Mouse (Mus musculus): ENCODE results near the gene Tmem198. TPM values are rescaled to one million over a fixed set of nuclear protein-coding genes. Genes with fewer than 3 reads are reported as not detected.
A peak's percentile ranks its signal among the peaks of the same experiment; 100 is the strongest.

Gene Tmem198
- polyA plus RNA-seq, 1 experiment: 0.04 TPM

DNA sequence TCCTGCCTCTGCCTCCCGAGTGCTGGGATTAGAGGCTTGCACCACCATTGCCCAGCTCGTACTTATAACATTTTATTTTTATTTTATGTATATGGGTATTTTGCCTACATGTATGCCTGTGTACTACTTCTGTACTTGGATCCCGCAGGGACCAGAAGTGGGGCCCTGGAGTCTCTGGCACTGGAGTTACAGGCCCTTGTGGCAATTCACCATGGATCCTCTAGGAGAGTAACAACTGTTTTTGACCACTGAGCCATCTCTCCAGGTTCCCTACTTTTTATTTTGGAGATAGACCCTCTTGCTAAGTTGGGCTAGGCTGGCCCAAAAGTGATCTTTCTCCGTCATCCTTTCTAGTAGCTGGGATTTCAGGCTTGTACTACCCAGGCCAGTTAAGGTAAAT lies 39.1 kb downstream of the Tmem198 start:
- H3K27me3 ChIP-seq (ENCODE audit: control insufficient read depth): no peaks in the 10 kb centered on the region
- no peak for TF ChIP-seq TAL1 (IDR thresholded peaks at IDR 0.05; ENCODE audit: low read length)
- no peak for TF ChIP-seq GATA1 (IDR thresholded peaks at IDR 0.05; ENCODE audit: low read length)
- H3K36me3 ChIP-seq (ENCODE audit: control insufficient read depth): no peaks in the 10 kb centered on the region

DNA sequence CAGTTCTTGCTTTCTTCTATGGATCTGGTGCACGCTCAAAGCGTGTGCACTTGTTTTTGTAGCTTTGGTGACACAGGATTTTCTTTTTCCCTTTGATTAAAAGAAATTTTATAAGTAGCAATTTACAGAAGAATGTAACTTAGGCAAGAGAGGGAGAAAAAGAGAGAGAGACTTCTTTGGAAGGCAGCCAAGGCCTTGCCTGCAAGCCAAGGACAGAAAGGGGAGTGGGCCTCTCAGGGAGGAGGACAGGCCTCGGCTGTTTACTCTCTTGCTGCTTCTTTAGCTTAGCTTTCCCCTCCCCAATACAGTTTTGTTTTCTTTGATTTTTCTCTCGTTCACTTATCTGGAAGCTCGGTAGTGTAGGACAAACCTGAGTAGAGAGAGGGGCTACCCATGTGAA lies 40.2 kb downstream of the Tmem198 start:
- Histone ChIP-seq H3K9me3 (ENCODE audit: control insufficient read depth, low read length) (no peaks in the 10 kb centered on the region), H3K27me3 (ENCODE audit: control insufficient read depth) (no peaks in the 10 kb centered on the region), H3K4me1 (ENCODE audit: control insufficient read depth) (peaks cover 23% of the 10 kb centered on the region), H3K36me3 (ENCODE audit: control insufficient read depth) (peaks cover under 1% of the 10 kb centered on the region; the same call in 1 of the 2 replicates), H3K4me3 (replicated peaks) (no peak overlapping the region)
- TF ChIP-seq TAL1 (IDR thresholded peaks at IDR 0.05; ENCODE audit: low read length) (no peak), GATA1 (IDR thresholded peaks at IDR 0.05; ENCODE audit: low read length) (no peak)

More for the DNA sequence above, 39.1 kb downstream of the Tmem198 start:
- no peaks in the 10 kb centered on the region for H3K9me3 ChIP-seq (ENCODE audit: control insufficient read depth, low read length)
- H3K4me1 ChIP-seq (ENCODE audit: control insufficient read depth): peaks cover 22% of the 10 kb centered on the region
- no peak overlapping the region for H3K4me3 ChIP-seq (replicated peaks)

DNA sequence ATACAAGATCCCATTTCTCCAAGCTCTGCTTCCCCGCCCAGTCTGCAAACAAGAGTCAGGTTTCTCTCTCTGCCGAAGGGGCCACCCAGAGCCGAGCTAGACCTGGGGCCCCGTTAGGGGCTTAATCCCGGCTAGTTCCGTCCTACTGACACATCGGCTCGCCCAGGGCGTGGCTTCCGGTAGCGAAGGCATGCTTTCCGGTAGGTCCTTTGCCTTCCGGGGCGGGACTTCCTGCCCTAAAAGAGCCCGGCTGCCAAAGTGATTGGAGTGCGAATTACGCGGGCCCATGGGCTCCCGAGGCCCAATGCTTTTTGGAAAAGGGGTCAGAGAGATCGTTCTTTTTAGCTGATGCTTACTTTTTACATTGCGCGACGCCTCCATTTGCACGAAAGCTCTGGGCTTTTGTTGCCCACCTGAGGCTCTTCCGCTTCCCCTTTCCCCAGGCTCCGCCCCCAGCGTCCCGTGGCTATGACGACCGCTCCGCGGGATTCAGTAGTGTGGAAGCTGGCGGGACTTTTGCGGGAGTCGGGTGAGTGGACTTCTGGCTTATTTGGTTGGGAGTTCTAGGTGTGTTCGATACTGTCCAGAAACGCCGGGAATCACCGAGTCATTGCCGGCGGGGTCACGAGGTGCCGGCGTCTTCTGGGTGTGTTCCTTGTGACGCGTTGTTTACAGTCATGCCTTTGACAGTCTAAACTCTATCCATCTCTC lies 42.1 kb downstream of the Tmem198 start, which contains the start of gene Stk11ip:
Stk11ip (plus strand) TSS at position 209 of the 711 bp plus-strand sequence.
- peaks cover 15% of the 10 kb centered on the region for H3K36me3 ChIP-seq (ENCODE audit: control insufficient read depth)
- peaks cover 24% of the 10 kb centered on the region for H3K4me1 ChIP-seq (ENCODE audit: control insufficient read depth)
- H3K27me3 ChIP-seq (ENCODE audit: control insufficient read depth): no peaks in the 10 kb centered on the region
- peak within 1 kb of the TSS; percentile 86 for H3K4me3 ChIP-seq (replicated peaks)
- H3K9me3 ChIP-seq (ENCODE audit: control insufficient read depth, low read length): no peaks in the 10 kb centered on the region
- no peak for TF ChIP-seq TAL1 (IDR thresholded peaks at IDR 0.05; ENCODE audit: low read length)
- TF ChIP-seq GATA1 (IDR thresholded peaks at IDR 0.05; ENCODE audit: low read length): no peak

DNA sequence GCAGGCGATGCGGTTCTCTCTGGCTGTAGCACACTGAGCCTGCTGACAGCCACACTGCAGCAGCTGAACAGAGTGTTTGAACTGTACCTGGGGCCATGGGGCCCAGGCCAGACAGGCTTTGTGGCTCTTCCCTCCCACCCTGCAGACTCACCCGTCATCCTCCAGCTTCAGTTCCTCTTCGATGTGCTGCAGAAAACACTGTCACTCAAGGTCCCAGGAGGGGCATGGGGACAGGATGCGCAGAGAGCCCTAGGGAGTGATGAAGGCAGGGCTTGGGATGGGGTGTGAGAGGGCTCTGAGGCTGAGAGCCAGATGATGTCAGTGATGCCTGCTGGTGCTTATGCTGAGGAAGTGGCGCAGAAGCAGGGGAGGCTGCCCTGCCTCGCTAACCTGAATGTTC lies 45.3 kb downstream of the Tmem198 start:
- Histone ChIP-seq H3K4me3 (replicated peaks) (no peak overlapping the region), H3K4me1 (ENCODE audit: control insufficient read depth) (peaks cover 24% of the 10 kb centered on the region), H3K36me3 (ENCODE audit: control insufficient read depth) (peaks cover 43% of the 10 kb centered on the region), H3K27me3 (ENCODE audit: control insufficient read depth) (no peaks in the 10 kb centered on the region), H3K9me3 (ENCODE audit: control insufficient read depth, low read length) (no peaks in the 10 kb centered on the region)
- TF ChIP-seq TAL1 (IDR thresholded peaks at IDR 0.05; ENCODE audit: low read length): no peak

DNA sequence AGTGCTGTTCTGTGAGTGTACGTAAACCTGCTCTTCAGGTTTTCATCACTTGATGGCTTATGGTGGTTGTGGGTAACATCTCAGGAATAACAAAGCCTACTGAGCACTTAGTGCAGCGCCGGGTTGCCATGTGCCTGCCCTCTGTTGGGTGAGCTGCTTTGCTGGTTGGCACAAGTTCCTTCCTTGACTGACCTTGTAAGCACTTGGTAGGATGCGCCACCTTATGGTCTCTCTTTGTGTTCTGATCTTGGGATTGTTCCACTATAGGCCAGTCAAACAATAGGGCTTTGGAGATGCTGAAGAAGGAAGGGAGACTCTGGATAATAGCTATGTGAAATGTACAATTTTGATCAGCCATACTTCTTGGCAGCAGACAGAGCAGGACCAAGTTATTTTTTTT lies 51.2 kb downstream of the Tmem198 start:
- peaks cover 75% of the 10 kb centered on the region for H3K36me3 ChIP-seq (ENCODE audit: control insufficient read depth)
- no peak overlapping the region for H3K4me3 ChIP-seq (replicated peaks)
- H3K4me1 ChIP-seq (ENCODE audit: control insufficient read depth): no peaks in the 10 kb centered on the region
- H3K27me3 ChIP-seq (ENCODE audit: control insufficient read depth): no peaks in the 10 kb centered on the region
- no peak for TF ChIP-seq TAL1 (IDR thresholded peaks at IDR 0.05; ENCODE audit: low read length)
- TF ChIP-seq GATA1 (IDR thresholded peaks at IDR 0.05; ENCODE audit: low read length): no peak
- H3K9me3 ChIP-seq (ENCODE audit: control insufficient read depth, low read length): no peaks in the 10 kb centered on the region

DNA sequence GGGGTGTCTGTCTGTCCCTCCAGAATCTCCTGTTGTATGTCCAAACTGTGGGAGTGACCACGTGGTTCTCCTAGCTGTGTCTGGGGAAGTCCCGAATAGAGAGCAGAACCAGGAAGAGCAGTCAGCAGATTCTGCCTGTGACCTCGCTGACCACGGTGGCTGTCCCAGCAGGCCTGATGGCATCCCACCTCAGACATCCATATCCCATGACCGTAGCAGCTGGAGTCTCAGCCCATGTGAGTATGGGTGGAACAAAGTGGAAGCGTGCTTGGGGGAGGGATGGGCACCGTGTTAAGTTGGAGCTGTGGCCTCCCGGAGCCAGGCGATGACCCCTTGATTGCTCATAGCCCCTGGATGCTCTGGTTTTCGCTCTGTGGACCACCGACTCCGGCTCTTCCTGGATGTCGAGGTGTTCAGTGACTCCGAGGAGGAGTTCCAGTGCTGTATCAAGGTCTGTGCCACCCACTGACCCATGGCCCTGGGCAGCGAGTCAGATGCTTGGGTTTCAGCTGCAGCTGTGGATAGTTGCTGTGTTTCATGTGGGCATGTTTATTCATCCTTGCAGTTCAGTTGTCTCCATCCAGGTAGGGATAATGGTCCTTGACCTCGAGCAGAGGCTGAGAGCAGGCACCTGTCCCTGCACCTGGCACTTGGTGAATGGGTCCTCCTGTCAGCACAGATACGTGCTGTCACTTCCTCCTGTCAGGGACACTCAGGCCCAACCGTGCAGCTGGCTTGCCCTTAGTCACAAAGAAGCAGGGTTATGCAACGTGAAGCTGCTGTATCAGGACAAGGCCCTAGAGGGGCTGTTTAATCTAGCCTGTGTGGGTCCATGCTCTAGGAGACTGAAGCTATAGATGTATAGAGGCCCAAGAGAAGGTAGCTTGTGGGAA lies 53.2 kb downstream of the Tmem198 start:
- Histone ChIP-seq H3K27me3 (ENCODE audit: control insufficient read depth) (no peaks in the 10 kb centered on the region), H3K4me3 (replicated peaks) (no peak overlapping the region), H3K9me3 (ENCODE audit: control insufficient read depth, low read length) (no peaks in the 10 kb centered on the region), H3K4me1 (ENCODE audit: control insufficient read depth) (no peaks in the 10 kb centered on the region), H3K36me3 (ENCODE audit: control insufficient read depth) (peaks cover 67% of the 10 kb centered on the region)
- TF ChIP-seq TAL1 (IDR thresholded peaks at IDR 0.05; ENCODE audit: low read length): no peak
- no peak for TF ChIP-seq GATA1 (IDR thresholded peaks at IDR 0.05; ENCODE audit: low read length)

DNA sequence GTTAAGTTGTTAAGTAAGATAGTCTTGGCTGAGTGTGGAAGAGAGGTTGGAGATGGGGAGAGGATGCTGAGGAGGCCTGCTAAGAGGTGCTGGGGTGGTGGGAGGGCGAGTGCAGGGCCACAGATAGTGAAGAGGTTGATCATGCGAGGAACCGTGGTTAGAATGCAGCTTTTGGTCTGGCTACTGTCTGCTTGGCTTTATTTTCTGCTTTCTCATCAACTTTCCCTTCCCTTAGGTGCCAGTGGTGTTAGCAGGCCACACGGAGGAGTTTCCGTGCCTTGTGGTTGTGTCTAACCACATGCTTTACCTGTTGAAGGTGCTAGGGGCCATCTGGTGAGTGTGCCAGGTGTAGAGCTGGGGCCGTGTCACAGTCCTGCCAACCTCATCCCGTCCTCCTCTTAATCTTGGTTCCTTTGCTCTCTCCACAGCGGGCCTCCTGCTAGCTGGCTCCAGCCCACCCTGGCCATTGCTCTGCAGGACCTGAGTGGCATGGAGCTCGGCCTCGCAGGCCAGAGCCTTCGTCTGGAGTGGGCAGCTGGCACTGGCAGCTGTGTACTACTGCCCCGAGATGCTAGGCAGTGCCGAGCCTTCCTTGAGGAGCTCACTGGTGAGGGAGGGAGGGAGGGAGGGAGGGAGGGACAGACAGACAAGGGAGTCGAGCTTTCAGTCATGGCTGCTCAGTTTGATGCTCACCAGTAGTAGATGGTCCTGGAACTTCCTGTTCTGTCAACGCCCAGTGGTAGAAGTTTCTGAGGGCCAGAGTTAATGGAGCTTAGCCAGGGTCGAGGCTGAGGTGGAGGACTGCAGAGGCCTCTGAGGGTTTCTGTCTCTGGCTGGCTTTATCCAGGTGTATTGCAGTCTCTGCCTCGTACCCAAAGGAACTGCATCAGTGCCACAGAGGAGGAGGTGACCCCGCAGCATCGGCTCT lies 54.3 kb downstream of the Tmem198 start:
- TF ChIP-seq GATA1 (IDR thresholded peaks at IDR 0.05; ENCODE audit: low read length) (no peak), TAL1 (IDR thresholded peaks at IDR 0.05; ENCODE audit: low read length) (no peak)
- H3K36me3 ChIP-seq (ENCODE audit: control insufficient read depth): peaks cover 60% of the 10 kb centered on the region
- H3K4me3 ChIP-seq (replicated peaks): no peak overlapping the region
- H3K9me3 ChIP-seq (ENCODE audit: control insufficient read depth, low read length): no peaks in the 10 kb centered on the region
- H3K4me1 ChIP-seq (ENCODE audit: control insufficient read depth): no peaks in the 10 kb centered on the region
- H3K27me3 ChIP-seq (ENCODE audit: control insufficient read depth): no peaks in the 10 kb centered on the region

Other genes with a start within 250 kb of the Tmem198 start
- gene A630095N17Rik, start 247.4 kb upstream of the Tmem198 start, polyA plus RNA-seq (2012): not detected in 2 replicates
- 24.2 and 27.6 TPM in 2 replicates for gene Dnajb2, start 243.1 kb upstream of the Tmem198 start, polyA plus RNA-seq (2012)
- gene Ptprn, start 215.0 kb upstream of the Tmem198 start, polyA plus RNA-seq (2012): not detected in 2 replicates
- gene Resp18, start 201.1 kb upstream of the Tmem198 start, polyA plus RNA-seq (2012): not detected in 2 replicates
- gene Dnpep, start 161.5 kb upstream of the Tmem198 start, polyA plus RNA-seq (2012): 3.7 and 4.8 TPM in 2 replicates
- gene Des, start 119.2 kb upstream of the Tmem198 start, polyA plus RNA-seq (2012): 0.03 and 0.12 TPM in 2 replicates
- gene Speg, start 104.2 kb upstream of the Tmem198 start, polyA plus RNA-seq (2012): 0.10 and 0.18 TPM in 2 replicates
- gene Gmppa, start 43.6 kb upstream of the Tmem198 start, polyA plus RNA-seq (2012): 11.6 and 12.7 TPM in 2 replicates
- gene Asic4, start 29.1 kb upstream of the Tmem198 start, polyA plus RNA-seq (2012): 0.02 TPM in 1 of 2 replicates, not detected in the other
- gene Chpf, start 225 bp upstream of the Tmem198 start, polyA plus RNA-seq (2012): 0.26 and 0.30 TPM in 2 replicates
- gene Obsl1, start 26.9 kb downstream of the Tmem198 start, polyA plus RNA-seq (2012): 0.12 and 0.15 TPM in 2 replicates
- gene Inha, start 27.5 kb downstream of the Tmem198 start, polyA plus RNA-seq (2012): not detected in 2 replicates
- gene Stk11ip, start 42.0 kb downstream of the Tmem198 start, polyA plus RNA-seq (2012): 3.3 and 5.1 TPM in 2 replicates
- 0.01 TPM in 1 of 2 replicates, not detected in the other for gene Slc4a3, start 66.7 kb downstream of the Tmem198 start, polyA plus RNA-seq (2012)